Mouse (Mus musculus) ovary, postnatal 10 days (tissue): ENCODE results near the gene Fbxl7.
A peak's percentile ranks its signal among the peaks of the same experiment; 100 is the strongest.

ENCODE experiments used
- DNase-seq: peaks from one replicate; pipeline ENCODE4 v3.0.0; 2022; ENCODE audit warnings: low spot score

Gene Fbxl7

GRCm38 (mm10) chr15:26701949-26702675 lies 193.3 kb downstream of the Fbxl7 start:
- DNase-seq, result no peak

- DNase-seq, result no peak
Measured at GRCm38 (mm10) chr15:26693075-26693474, 202.3 kb downstream of the Fbxl7 start.

- no peak for DNase-seq
Measured at GRCm38 (mm10) chr15:26688472-26689104, 206.8 kb downstream of the Fbxl7 start.

GRCm38 (mm10) chr15:26687729-26688128 lies 207.7 kb downstream of the Fbxl7 start:
- no peak for DNase-seq

GRCm38 (mm10) chr15:26682279-26682678 lies 213.1 kb downstream of the Fbxl7 start:
- no peak for DNase-seq

GRCm38 (mm10) chr15:26673239-26673859 lies 222.0 kb downstream of the Fbxl7 start:
- DNase-seq, result peak; percentile 4

- no peak for DNase-seq
Measured at GRCm38 (mm10) chr15:26654988-26655387, 240.4 kb downstream of the Fbxl7 start.

- DNase-seq, result no peak
Measured at GRCm38 (mm10) chr15:26642563-26642962, 252.8 kb downstream of the Fbxl7 start.

- DNase-seq, result no peak
Measured at GRCm38 (mm10) chr15:26639726-26640125, 255.7 kb downstream of the Fbxl7 start.

- DNase-seq, result no peak
Measured at GRCm38 (mm10) chr15:26635591-26635990, 259.8 kb downstream of the Fbxl7 start.

GRCm38 (mm10) chr15:26628181-26628580 lies 267.2 kb downstream of the Fbxl7 start:
- no peak for DNase-seq

- DNase-seq, result no peak
Measured at GRCm38 (mm10) chr15:26623242-26623641, 272.1 kb downstream of the Fbxl7 start.

- DNase-seq, result peak; percentile 29
Measured at GRCm38 (mm10) chr15:26620279-26620678, 275.1 kb downstream of the Fbxl7 start.

- no peak for DNase-seq
Measured at GRCm38 (mm10) chr15:26619221-26619620, 276.2 kb downstream of the Fbxl7 start.

- DNase-seq, result no peak
Measured at GRCm38 (mm10) chr15:26596239-26596638, 299.1 kb downstream of the Fbxl7 start.

GRCm38 (mm10) chr15:26579947-26580709 lies 315.3 kb downstream of the Fbxl7 start:
- no peak for DNase-seq

- DNase-seq, result no peak
Measured at GRCm38 (mm10) chr15:26578500-26578899, 316.9 kb downstream of the Fbxl7 start.

- DNase-seq, result no peak
Measured at GRCm38 (mm10) chr15:26566076-26566475, 329.3 kb downstream of the Fbxl7 start.

GRCm38 (mm10) chr15:26553620-26554019 lies 341.8 kb downstream of the Fbxl7 start:
- no peak for DNase-seq

- DNase-seq, result no peak
Measured at GRCm38 (mm10) chr15:26533997-26534700, 361.2 kb downstream of the Fbxl7 start.

- no peak for DNase-seq
Measured at GRCm38 (mm10) chr15:26519220-26519631, 376.2 kb downstream of the Fbxl7 start.

GRCm38 (mm10) chr15:26501024-26501423 lies 394.4 kb downstream of the Fbxl7 start:
- no peak for DNase-seq
